ENCODE assay signal across 8 mouse cellular contexts in the genomic region with DNA sequence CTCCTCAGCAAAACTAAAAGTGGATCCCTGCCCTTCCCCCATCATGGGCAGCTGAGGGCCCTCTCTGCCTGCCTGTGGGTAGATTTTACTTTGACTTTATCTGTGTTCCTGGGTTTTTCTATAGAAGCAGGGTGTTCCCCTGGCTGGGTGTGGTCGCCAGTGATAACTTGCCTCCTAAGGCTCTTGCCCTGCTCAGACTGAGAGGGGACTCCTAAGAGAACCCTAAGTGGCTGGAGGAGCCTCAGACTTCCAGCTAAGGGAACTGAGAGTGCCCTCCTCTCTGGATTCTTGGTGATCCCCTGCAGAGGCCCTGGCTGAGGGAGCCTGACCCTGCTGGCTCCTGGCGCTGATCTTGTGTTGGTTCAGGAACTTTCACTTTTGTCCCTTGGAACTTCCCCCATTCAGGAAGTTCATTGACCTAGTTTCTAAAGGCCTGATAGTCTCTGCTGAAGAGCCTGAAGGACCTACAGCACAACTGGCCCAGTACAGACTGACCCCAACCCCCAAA. TPM values are rescaled to one million over a fixed set of nuclear protein-coding genes. Genes with fewer than 3 reads are reported as not detected.
A peak's percentile ranks its signal among the peaks of the same experiment; 100 is the strongest.
DNase-seq lines count a peak whose midpoint lies in the region; ATAC-seq lines count a peak whose summit lies in the region.

No protein-coding gene starts in this region.

- H3K4me3 ChIP-seq in hindbrain, embryonic 10.5 days = no peak overlapping the region
- H3K4me3 ChIP-seq in hindbrain, embryonic 11.5 days (ENCODE audit: low read depth, low read length) = no peak overlapping the region
- H3K4me3 ChIP-seq in erythroblast, embryonic 14.5 days (replicated peaks) = peak overlapping the region; percentile 60
- peak overlapping the region; percentile 46 for H3K4me3 ChIP-seq in liver, embryonic 13.5 days (replicated peaks)

- H3K36me3 ChIP-seq in hindbrain, embryonic 10.5 days = no peaks in the 10 kb centered on the region
- no peaks in the 10 kb centered on the region for H3K36me3 ChIP-seq in hindbrain, embryonic 11.5 days (ENCODE audit: control insufficient read depth, insufficient read depth, low read length)
- peaks cover 43% of the 10 kb centered on the region for H3K36me3 ChIP-seq in erythroblast, embryonic 14.5 days (ENCODE audit: control insufficient read depth)
- no peaks in the 10 kb centered on the region for H3K36me3 ChIP-seq in liver, embryonic 13.5 days

- peaks cover 47% of the 10 kb centered on the region for H3K4me1 ChIP-seq in hindbrain, embryonic 10.5 days (replicated peaks)
- H3K4me1 ChIP-seq in hindbrain, embryonic 11.5 days (replicated peaks; ENCODE audit: control insufficient read depth, insufficient read depth, low read length) = peaks cover 6% of the 10 kb centered on the region
- H3K4me1 ChIP-seq in erythroblast, embryonic 14.5 days (ENCODE audit: control insufficient read depth) = peaks cover 91% of the 10 kb centered on the region
- peaks cover 97% of the 10 kb centered on the region for H3K4me1 ChIP-seq in liver, embryonic 13.5 days (replicated peaks)

- no peak for ATAC-seq in hindbrain, embryonic 11.5 days (ENCODE audit: low FRiP score)
- peak; percentile 88 for ATAC-seq in liver, embryonic 13.5 days (ENCODE audit: low read depth)

- H3K27ac ChIP-seq in hindbrain, embryonic 10.5 days = peak overlapping the region; percentile 64; the same call in 1 of the 2 replicates
- H3K27ac ChIP-seq in hindbrain, embryonic 11.5 days (ENCODE audit: low read depth, low read length) = no peak overlapping the region
- H3K27ac ChIP-seq in liver, embryonic 13.5 days = peak overlapping the region; percentile 94

- no peaks in the 10 kb centered on the region for H3K9me3 ChIP-seq in hindbrain, embryonic 10.5 days
- H3K9me3 ChIP-seq in hindbrain, embryonic 11.5 days (ENCODE audit: control insufficient read depth, low read length) = no peaks in the 10 kb centered on the region
- no peaks in the 10 kb centered on the region for H3K9me3 ChIP-seq in erythroblast, embryonic 14.5 days (ENCODE audit: control insufficient read depth, low read length)
- no peaks in the 10 kb centered on the region for H3K9me3 ChIP-seq in liver, embryonic 13.5 days (replicated peaks)

- WGBS in hindbrain, embryonic 10.5 days = 53% methylated on average over 2 of the region's 2 CpGs
- 48% methylated on average over 2 of the region's 2 CpGs for WGBS in hindbrain, embryonic 11.5 days
- 6% methylated on average over 2 of the region's 2 CpGs for WGBS in liver, embryonic 13.5 days (ENCODE audit: insufficient replicate concordance)

- H3K27me3 ChIP-seq in hindbrain, embryonic 10.5 days (ENCODE audit: insufficient read depth, poor library complexity, severe bottlenecking) = peaks cover 28% of the 10 kb centered on the region
- H3K27me3 ChIP-seq in hindbrain, embryonic 11.5 days (ENCODE audit: control insufficient read depth, insufficient read depth, low read length) = no peaks in the 10 kb centered on the region; the same call in 1 of the 2 replicates
- H3K27me3 ChIP-seq in erythroblast, embryonic 14.5 days (ENCODE audit: control insufficient read depth) = no peaks in the 10 kb centered on the region
- no peaks in the 10 kb centered on the region for H3K27me3 ChIP-seq in liver, embryonic 13.5 days

- H3K4me2 ChIP-seq in hindbrain, embryonic 11.5 days (replicated peaks; ENCODE audit: low read depth, low read length) = no peak overlapping the region
- H3K4me2 ChIP-seq in liver, embryonic 13.5 days = peak overlapping the region; percentile 83

- no peak for DNase-seq in hindbrain, embryonic 10.5 days (ENCODE audit: low spot score)
- no peak for DNase-seq in hindbrain, embryonic 11.5 days (ENCODE audit: low spot score)
- DNase-seq in liver, embryonic 13.5 days = peak; percentile 79
- peak; percentile 49 to 64 for DNase-seq in spleen, postnatal 36 days (ENCODE audit: low spot score in 2 of 2)
- DNase-seq in right cerebral cortex, postnatal 25 days = no peak
- no peak for DNase-seq in layer of hippocampus, adult 18-20 months (ENCODE audit: low spot score in 2 of 2)
- DNase-seq in left cerebral cortex, adult 18-20 months (ENCODE audit: low spot score in 2 of 2) = no peak

- no peak overlapping the region for H3K9ac ChIP-seq in hindbrain, embryonic 11.5 days (ENCODE audit: low read depth, low read length)
- peak overlapping the region; percentile 75 for H3K9ac ChIP-seq in liver, embryonic 13.5 days

RNA-seq across cellular contexts. Expression of a gene that starts 7.2 kb away (rescaled TPM):
- 70.2 and 84.9 TPM in 2 replicates for polyA plus RNA-seq in hindbrain, embryonic 10.5 days (2016; fragmentation: Nextera tagmentation; extraction: Ambion mirVana)
- polyA plus RNA-seq in hindbrain, embryonic 11.5 days (2014; fragmentation: Nextera tagmentation; extraction: Ambion mirVana) = 109 and 117 TPM in 2 replicates
- 3.0 and 3.8 TPM in 2 replicates for polyA plus RNA-seq in erythroblast, embryonic 14.5 days (2012)
- polyA plus RNA-seq in liver, embryonic 13.5 days (2015; fragmentation: Nextera tagmentation; extraction: Ambion mirVana) = 39.0 and 45.7 TPM in 2 replicates
- total RNA-seq in layer of hippocampus, adult 18-20 months (2021) = 1 to 10 TPM; 3.3 to 4.0 TPM
- 1 to 10 TPM; 3.1 to 4.1 TPM for total RNA-seq in left cerebral cortex, adult 18-20 months (2021)

RNA-seq across cellular contexts. Expression of a gene that starts 18.9 kb away (rescaled TPM):
- polyA plus RNA-seq in hindbrain, embryonic 10.5 days (2016; fragmentation: Nextera tagmentation; extraction: Ambion mirVana) = not detected in 2 replicates
- 0.17 TPM in 1 of 2 replicates, not detected in the other for polyA plus RNA-seq in hindbrain, embryonic 11.5 days (2014; fragmentation: Nextera tagmentation; extraction: Ambion mirVana)
- not detected in 2 replicates for polyA plus RNA-seq in erythroblast, embryonic 14.5 days (2012)
- polyA plus RNA-seq in liver, embryonic 13.5 days (2015; fragmentation: Nextera tagmentation; extraction: Ambion mirVana) = not detected in 2 replicates
- total RNA-seq in layer of hippocampus, adult 18-20 months (2021) = not detected
- not detected for total RNA-seq in left cerebral cortex, adult 18-20 months (2021)

RNA-seq across cellular contexts. Expression of a gene that starts 39.9 kb away (rescaled TPM):
- polyA plus RNA-seq in hindbrain, embryonic 10.5 days (2016; fragmentation: Nextera tagmentation; extraction: Ambion mirVana) = 220 and 239 TPM in 2 replicates
- 284 and 291 TPM in 2 replicates for polyA plus RNA-seq in hindbrain, embryonic 11.5 days (2014; fragmentation: Nextera tagmentation; extraction: Ambion mirVana)
- 18.7 and 31.6 TPM in 2 replicates for polyA plus RNA-seq in erythroblast, embryonic 14.5 days (2012)
- 164 and 166 TPM in 2 replicates for polyA plus RNA-seq in liver, embryonic 13.5 days (2015; fragmentation: Nextera tagmentation; extraction: Ambion mirVana)
- total RNA-seq in layer of hippocampus, adult 18-20 months (2021) = 100 to 1,000 TPM; 284 to 304 TPM
- 100 to 1,000 TPM; 291 to 294 TPM for total RNA-seq in left cerebral cortex, adult 18-20 months (2021)

Comparison
In these comparisons a context has a peak if more than half of its experiments do, and no peak if none do; other contexts are left out.
1. DNase-seq: peak in liver, embryonic 13.5 days (single experiment) and spleen, postnatal 36 days (2 of 2); none in hindbrain, embryonic 10.5 days (single experiment), hindbrain, embryonic 11.5 days (single experiment), right cerebral cortex, postnatal 25 days (single experiment), layer of hippocampus, adult 18-20 months (0 of 2) and left cerebral cortex, adult 18-20 months (0 of 2).
2. H3K4me3 ChIP-seq: peak in erythroblast, embryonic 14.5 days (single experiment) and liver, embryonic 13.5 days (single experiment); none in hindbrain, embryonic 10.5 days (single experiment) and hindbrain, embryonic 11.5 days (single experiment).